Mouse (Mus musculus) kidney, postnatal 4 days (tissue): ENCODE results near the gene Klk12.

Experiments used
- DNase-seq, 2 experiments: peaks; one replicate each; pipeline ENCODE4 v3.0.0; 2021; ENCODE audit warnings: mixed read lengths in 2 of 2

The Klk12 gene

DNA sequence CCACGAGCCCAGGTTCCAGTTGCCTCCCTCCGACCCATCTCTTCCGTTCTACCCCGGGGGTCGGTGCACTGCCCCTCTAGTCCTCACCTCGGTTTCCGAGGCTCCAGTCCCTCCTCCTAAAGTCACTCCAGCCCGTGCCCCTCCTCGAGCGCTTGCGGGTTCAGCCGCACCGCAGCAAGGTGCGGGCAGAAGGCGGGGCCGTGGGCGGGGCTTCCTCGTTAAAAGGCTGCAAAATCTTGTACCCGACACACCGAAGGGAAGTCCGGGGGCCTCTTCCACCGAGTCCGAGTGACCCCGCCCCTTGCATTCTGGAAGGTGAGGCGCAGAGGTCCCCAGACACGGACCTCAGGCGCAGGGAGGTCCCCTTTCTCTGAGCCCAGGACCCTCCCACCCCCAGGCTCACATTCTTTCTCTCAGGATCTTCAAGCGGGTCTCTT lies 28.7 kb downstream of the Klk12 start, which contains the start of gene Klk8:
TSS of gene Klk8 (plus strand) at position 245 of the 437 bp plus-strand sequence.
- peak; percentile 57 to 67 for DNase-seq

DNA sequence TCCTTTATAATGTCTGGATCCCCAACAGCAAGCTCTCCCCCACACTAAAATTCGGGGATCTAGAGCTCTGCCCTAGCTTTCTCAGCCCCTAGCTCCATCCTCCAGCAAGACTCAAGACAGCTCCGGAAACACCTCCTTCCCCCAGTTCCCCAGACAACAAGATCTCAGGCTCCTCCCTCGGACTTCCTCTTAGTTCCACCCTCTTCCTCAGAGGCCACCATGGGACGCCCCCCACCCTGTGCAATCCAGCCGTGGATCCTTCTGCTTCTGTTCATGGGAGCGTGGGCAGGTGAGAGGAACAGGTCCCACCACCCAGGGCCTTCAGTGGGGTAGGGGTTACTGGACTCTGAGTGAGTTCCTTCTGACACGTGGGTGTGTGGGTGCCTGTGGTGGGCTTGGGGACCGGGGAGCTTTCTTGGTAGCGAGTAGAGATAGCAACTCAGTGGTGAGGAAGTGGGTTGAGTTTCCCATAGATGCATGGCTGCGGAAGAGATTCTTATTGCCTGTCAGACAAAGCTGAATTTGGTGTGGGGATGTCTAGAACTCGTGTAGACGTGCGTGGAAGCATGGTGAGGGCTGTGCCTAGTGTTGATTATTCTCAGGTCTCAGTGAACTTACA lies 29.3 kb downstream of the Klk12 start:
- DNase-seq, result peak; percentile 25 to 30

DNA sequence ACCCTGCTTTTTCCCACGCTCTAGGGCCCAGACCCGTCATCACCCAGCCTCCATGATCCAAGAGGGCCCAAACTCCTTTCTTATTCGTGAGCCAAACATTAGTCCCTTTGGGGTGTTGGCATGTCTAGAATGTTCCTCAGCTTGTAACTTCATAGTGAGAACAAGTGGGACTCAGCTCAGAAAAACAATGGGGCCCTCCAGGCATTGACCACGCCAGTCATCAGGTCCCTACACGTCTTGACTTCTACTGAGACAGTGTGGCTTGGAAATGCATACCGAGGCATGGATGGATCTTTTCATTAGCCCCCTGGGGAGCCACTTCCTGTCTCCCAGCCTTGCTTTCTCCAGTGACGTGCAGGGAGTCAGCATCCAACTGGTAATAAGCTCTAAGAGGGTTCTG lies 31.2 kb downstream of the Klk12 start:
- no peak for DNase-seq

DNA sequence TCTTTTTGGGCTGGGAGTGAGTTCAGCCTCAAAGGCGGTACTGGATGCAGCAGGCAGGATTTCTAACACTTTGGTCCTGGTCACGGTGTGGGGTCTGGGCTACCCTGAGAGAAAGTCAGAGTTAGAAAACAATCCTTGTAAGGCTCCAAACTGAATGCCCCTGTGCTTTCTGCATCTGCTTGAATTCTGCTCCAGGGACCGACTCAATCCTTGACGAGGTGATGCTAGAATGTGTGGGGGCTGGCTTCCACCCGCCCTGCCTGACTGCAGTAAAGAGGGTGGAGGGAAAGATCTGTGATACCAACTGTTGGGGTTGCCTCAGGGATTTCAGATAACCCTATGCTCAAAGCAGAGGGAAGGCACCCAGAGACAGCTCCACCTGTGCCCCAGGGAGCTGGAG lies 42.3 kb downstream of the Klk12 start, which contains the start of gene Klk7:
TSS of gene Klk7 (plus strand) at position 301 of the 400 bp plus-strand sequence.
- DNase-seq, result no peak

DNA sequence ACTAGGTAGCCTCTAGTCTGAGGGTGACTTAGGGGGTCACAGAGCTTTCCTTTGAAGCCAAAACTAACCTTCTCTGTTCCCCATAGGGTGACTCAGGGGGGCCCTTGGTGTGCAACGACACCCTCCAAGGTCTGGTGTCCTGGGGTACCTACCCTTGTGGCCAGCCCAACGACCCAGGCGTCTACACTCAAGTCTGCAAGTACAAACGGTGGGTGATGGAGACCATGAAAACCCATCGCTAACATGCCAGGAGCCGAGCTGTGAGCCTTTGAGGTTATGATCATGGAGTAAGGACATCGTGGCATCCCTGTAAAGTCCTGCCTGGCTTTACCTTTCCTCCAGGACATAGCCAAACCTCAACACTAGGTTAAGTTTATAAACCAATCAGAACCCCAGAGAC lies 46.5 kb downstream of the Klk12 start:
- DNase-seq, result no peak

DNA sequence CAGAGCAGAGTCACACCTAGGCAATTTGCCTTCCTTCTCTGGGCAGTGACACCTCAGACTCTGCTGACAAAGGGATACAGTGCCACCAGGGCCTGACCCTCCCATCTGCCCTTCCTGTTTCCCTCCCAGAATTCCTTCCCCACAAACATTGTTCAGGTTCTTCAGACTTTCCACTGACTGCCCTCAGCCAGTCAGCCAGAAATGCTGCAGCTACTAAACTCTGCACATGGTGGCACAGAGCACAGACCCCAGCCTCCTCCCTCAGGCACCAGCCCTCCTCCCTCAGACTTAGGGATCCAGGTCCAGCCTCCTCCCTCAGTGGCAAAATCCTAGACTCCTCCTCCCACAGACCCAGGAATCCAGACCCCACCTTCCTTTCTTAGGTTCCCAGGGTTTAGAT lies 48.0 kb downstream of the Klk12 start:
- DNase-seq, result no peak

DNA sequence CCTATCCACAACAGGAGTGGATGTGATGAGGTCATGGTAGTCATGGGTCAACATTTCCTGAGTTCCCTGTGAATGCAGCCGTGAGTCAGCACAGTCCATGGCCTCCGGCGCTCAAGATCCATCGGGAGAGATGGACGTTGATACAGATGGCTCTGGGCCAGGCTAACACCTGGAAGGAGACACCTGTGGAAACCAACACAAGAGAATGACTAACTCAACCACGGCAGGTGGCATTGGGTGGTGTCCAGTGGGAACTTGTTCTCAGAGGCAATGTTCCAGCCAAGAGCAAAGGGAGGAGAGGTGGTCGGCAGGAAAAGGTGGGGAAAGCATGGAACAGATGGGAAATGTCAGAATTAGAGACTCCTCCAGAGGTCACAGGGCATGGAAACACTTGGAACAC lies 52.9 kb downstream of the Klk12 start:
- DNase-seq, result no peak
